8 mouse cellular contexts compared by ENCODE assay signal in the genomic region with DNA sequence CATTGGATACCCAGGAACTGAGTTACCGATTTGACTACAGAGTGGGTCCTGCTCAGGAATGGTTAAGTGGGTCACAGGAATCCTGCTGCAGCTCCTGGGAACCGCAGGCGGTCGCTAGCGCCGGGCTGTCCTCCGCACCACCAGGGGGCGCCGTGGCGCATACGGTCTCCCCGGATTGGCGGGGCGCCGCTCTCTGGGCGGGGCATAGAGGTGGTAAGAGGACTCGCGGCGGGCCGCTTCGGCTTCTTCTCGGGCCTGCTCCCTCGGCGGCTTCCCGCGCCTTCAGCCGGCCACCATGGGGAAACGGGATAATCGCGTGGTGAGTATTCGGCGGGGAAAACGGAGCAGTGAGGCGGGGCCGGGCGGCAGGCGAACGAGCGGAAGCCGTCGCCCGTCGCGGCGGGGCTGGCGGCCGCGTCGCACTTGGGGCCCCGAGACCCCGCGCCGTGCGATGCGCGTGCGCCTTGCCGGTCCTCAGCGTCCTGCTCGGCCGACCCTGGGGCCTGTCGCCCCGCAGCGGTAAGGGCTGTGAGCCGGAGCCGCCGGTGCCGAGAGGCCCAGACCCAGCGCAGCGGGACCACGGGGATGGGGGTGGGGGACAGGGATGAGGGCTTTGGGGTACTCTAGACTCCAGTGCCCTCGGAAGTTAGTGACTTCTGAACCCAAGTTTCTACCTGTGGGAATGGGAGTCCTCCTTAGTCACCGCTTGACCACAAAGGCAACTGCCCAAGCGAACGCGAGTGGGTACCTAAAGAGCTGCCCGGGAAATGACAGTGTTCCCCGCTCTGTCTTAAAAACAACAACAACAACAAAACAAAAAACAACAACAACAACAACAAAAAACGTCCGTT. TPM values are rescaled to one million over a fixed set of nuclear protein-coding genes. Genes with fewer than 3 reads are reported as not detected.
A peak's percentile ranks its signal among the peaks of the same experiment; 100 is the strongest.
DNase-seq lines count a peak whose midpoint lies in the region; ATAC-seq lines count a peak whose summit lies in the region.

A gene (plus strand): TSS at position 205 of the 851 bp plus-strand sequence.

- peak; percentile 97 for ATAC-seq in embryonic facial prominence, embryonic 14.5 days (ENCODE audit: low read depth)
- peak; percentile 97 for ATAC-seq in kidney, embryonic 14.5 days (ENCODE audit: low FRiP score, low TSS enrichment)
- peak; percentile 95 for ATAC-seq in limb, embryonic 15.5 days (ENCODE audit: insufficient number of reproducible peaks, low FRiP score, low TSS enrichment, low read depth)

- H3K36me3 ChIP-seq in embryonic facial prominence, embryonic 14.5 days (ENCODE audit: control insufficient read depth, insufficient read depth, low read length) = no peaks in the 10 kb centered on the region
- H3K36me3 ChIP-seq in kidney, embryonic 14.5 days (ENCODE audit: control insufficient read depth, insufficient read depth, low read length) = peaks cover 3% of the 10 kb centered on the region; the same call in 1 of the 2 replicates
- no peaks in the 10 kb centered on the region for H3K36me3 ChIP-seq in limb, embryonic 15.5 days

- under 1% methylated on average over 37 of the region's 80 CpGs for whole genome bisulfite sequencing in embryonic facial prominence, embryonic 14.5 days
- whole genome bisulfite sequencing in kidney, embryonic 14.5 days = under 1% methylated on average over 75 of the region's 80 CpGs
- under 1% methylated on average over 76 of the region's 80 CpGs for WGBS in limb, embryonic 15.5 days

- H3K27ac ChIP-seq in embryonic facial prominence, embryonic 14.5 days (replicated peaks; ENCODE audit: low read depth, low read length) = peak within 1 kb of the TSS; percentile 92
- peak within 1 kb of the TSS; percentile 87 for H3K27ac ChIP-seq in kidney, embryonic 14.5 days (ENCODE audit: low read depth, low read length)
- H3K27ac ChIP-seq in limb, embryonic 15.5 days = peak within 1 kb of the TSS; percentile 91

- no peaks in the 10 kb centered on the region for H3K9me3 ChIP-seq in embryonic facial prominence, embryonic 14.5 days (ENCODE audit: control insufficient read depth, low read length)
- no peaks in the 10 kb centered on the region for H3K9me3 ChIP-seq in kidney, embryonic 14.5 days (ENCODE audit: control insufficient read depth, low read length)
- H3K9me3 ChIP-seq in limb, embryonic 15.5 days = no peaks in the 10 kb centered on the region

- H3K27me3 ChIP-seq in embryonic facial prominence, embryonic 14.5 days (replicated peaks; ENCODE audit: control insufficient read depth, insufficient read depth, low read length) = no peaks in the 10 kb centered on the region
- H3K27me3 ChIP-seq in kidney, embryonic 14.5 days (ENCODE audit: control insufficient read depth, insufficient read depth, low read length) = no peaks in the 10 kb centered on the region
- no peaks in the 10 kb centered on the region for H3K27me3 ChIP-seq in limb, embryonic 15.5 days

- peak within 1 kb of the TSS; percentile 65 for H3K4me2 ChIP-seq in embryonic facial prominence, embryonic 14.5 days (ENCODE audit: low read depth, low read length)
- peak within 1 kb of the TSS; percentile 45 for H3K4me2 ChIP-seq in kidney, embryonic 14.5 days (replicated peaks; ENCODE audit: low read depth, low read length)
- peak within 1 kb of the TSS; percentile 60 for H3K4me2 ChIP-seq in limb, embryonic 15.5 days

- H3K9ac ChIP-seq in embryonic facial prominence, embryonic 14.5 days (ENCODE audit: low read depth, low read length) = peak within 1 kb of the TSS; percentile 94
- H3K9ac ChIP-seq in kidney, embryonic 14.5 days (ENCODE audit: low read depth, low read length) = peak within 1 kb of the TSS; percentile 91
- peak within 1 kb of the TSS; percentile 97 for H3K9ac ChIP-seq in limb, embryonic 15.5 days

- no peaks in the 10 kb centered on the region for H3K4me1 ChIP-seq in embryonic facial prominence, embryonic 14.5 days (ENCODE audit: control insufficient read depth, insufficient read depth, low read length)
- peaks cover 12% of the 10 kb centered on the region; the same call in 1 of the 2 replicates for H3K4me1 ChIP-seq in kidney, embryonic 14.5 days (ENCODE audit: control insufficient read depth, insufficient read depth, low read length)
- H3K4me1 ChIP-seq in limb, embryonic 15.5 days = peaks cover 10% of the 10 kb centered on the region

- peak; percentile 93 for DNase-seq in 3T3-L1 (ENCODE audit: low read depth, low spot score)
- DNase-seq in adrenal gland, postnatal 4 days (ENCODE audit: low spot score in 2 of 2) = peak; percentile 97 to 99
- DNase-seq in embryonic facial prominence, embryonic 14.5 days (ENCODE audit: low spot score) = peak; percentile 95
- DNase-seq in heart, adult 9 months (ENCODE audit: low spot score in 2 of 2) = peak; percentile 88 to 93
- peak; percentile 85 to 94 for DNase-seq in monocyte, adult 2 months (ENCODE audit: low read depth in 1 of 2, low spot score in 2 of 2)
- DNase-seq in spleen, postnatal 36 days (ENCODE audit: low spot score in 2 of 2) = peak; percentile 89 to 91

- H3K4me3 ChIP-seq in embryonic facial prominence, embryonic 14.5 days (ENCODE audit: low read depth, low read length) = peak within 1 kb of the TSS; percentile 83
- peak within 1 kb of the TSS; percentile 89 for H3K4me3 ChIP-seq in kidney, embryonic 14.5 days (ENCODE audit: low read length)
- H3K4me3 ChIP-seq in limb, embryonic 15.5 days = peak within 1 kb of the TSS; percentile 91

RNA-seq across cellular contexts. Expression of the gene that starts here (rescaled TPM):
- total RNA-seq in adrenal gland, postnatal 4 days (2021) = 10 to 100 TPM; 42.9 to 43.1 TPM
- 24.4 and 27.2 TPM in 2 replicates for polyA plus RNA-seq in embryonic facial prominence, embryonic 14.5 days (2014; fragmentation: Nextera tagmentation; extraction: Ambion mirVana)
- polyA plus RNA-seq in kidney, embryonic 14.5 days (2014; fragmentation: Nextera tagmentation; extraction: Ambion mirVana) = 38.9 and 42.6 TPM in 2 replicates
- polyA plus RNA-seq in limb, embryonic 15.5 days (2015; fragmentation: Nextera tagmentation; extraction: Ambion mirVana) = 23.3 and 26.4 TPM in 2 replicates

Comparison
In these comparisons a context has a peak if more than half of its experiments do, and no peak if none do; other contexts are left out.
1. Peak in every context shown above with its lines: DNase-seq, ATAC-seq, H3K4me3 ChIP-seq and H3K27ac ChIP-seq.